Mouse (Mus musculus) gastrocnemius, adult 2 months (tissue): ENCODE results near the gene Tbc1d22a. TPM values are rescaled to one million over a fixed set of nuclear protein-coding genes. Genes with fewer than 3 reads are reported as not detected.
"Not testable (repeated sequence)": the region's sequence is repeated elsewhere in the genome, so short reads cannot be mapped to it uniquely, and the experiment has no call there.

Experiments used
- DNase-seq: peaks from one replicate; pipeline ENCODE4 v3.0.0; 2022
- H3K27ac ChIP-seq: fragments of 200-600 bp; 2 replicates; pipeline ENCODE4 v1.8.1; 2022; ENCODE audit warnings: mild to moderate bottlenecking
- H3K4me3 ChIP-seq: fragments of 200-600 bp; 2 replicates; pipeline ENCODE4 v1.8.1; 2022; ENCODE audit warnings: mild to moderate bottlenecking, moderate library complexity
- CTCF ChIP-seq: fragments of 200-600 bp; IDR thresholded peaks from 2 replicates; pipeline ENCODE4 v1.8.1; 2022; ENCODE audit warnings: antibody characterized with exemption, mild to moderate bottlenecking, moderate library complexity
- intact Hi-C: fragments of 180-260 bp; cut with DNase I; formaldehyde crosslinking; loops from one replicate; pipeline ENCODE4 v1.15.1; 2025
- total RNA-seq, 2 experiments: library from RNA; stranded (reverse); gene quantifications; 2 replicates each; pipeline ENCODE4 v1.2.3; 2021

The Tbc1d22a gene
- total RNA-seq, 2 experiments from 2014 or later: 12.4 to 16.3 TPM

DNA sequence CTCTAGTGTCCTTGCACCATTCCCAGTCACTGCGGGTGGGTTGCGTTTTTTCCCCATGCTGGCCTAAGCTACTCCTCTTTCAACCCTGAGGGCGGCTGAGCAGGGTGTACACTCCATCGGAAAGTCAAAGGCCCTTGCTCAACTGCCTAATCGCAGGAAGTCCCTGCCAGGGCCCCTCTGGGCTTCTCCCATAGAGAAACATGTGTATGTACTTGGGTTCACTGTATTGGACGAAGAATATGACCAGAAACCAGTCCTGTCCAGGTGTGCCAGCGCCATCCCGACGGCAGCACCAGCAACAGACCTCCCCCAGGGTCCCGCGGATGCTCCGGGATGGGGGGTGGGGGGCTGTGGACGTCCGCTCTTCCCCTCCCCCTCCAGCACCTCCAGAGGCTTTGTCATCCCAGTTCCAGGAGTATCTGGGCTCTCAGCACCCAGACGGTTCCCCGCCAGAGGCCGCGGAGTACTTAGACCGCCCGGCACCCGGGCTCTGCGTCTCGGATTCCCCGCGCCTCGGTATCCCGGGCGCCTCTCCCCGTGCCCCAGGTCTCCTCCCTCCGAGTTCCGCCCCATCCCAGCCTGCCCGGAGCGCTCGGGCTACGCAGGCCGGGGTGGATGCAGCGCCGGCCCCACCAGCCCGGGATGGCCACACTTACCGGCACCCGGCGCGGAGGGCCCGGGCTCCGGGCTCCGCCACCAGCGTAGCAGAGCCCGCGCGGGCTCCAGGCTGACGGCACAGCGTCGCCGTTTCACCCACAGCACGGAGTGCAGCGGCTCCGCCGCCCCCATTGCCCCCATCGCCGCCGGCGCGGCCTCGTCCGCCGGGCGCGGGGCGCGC is 29.2 kb upstream of the Tbc1d22a start:
- peak; percentile 71 for DNase-seq
- peak overlapping the region; percentile 99 for H3K27ac ChIP-seq
- no peak for TF ChIP-seq CTCF
- intact Hi-C loops: no loop called here
- H3K4me3 ChIP-seq: peak overlapping the region; percentile 96

DNA sequence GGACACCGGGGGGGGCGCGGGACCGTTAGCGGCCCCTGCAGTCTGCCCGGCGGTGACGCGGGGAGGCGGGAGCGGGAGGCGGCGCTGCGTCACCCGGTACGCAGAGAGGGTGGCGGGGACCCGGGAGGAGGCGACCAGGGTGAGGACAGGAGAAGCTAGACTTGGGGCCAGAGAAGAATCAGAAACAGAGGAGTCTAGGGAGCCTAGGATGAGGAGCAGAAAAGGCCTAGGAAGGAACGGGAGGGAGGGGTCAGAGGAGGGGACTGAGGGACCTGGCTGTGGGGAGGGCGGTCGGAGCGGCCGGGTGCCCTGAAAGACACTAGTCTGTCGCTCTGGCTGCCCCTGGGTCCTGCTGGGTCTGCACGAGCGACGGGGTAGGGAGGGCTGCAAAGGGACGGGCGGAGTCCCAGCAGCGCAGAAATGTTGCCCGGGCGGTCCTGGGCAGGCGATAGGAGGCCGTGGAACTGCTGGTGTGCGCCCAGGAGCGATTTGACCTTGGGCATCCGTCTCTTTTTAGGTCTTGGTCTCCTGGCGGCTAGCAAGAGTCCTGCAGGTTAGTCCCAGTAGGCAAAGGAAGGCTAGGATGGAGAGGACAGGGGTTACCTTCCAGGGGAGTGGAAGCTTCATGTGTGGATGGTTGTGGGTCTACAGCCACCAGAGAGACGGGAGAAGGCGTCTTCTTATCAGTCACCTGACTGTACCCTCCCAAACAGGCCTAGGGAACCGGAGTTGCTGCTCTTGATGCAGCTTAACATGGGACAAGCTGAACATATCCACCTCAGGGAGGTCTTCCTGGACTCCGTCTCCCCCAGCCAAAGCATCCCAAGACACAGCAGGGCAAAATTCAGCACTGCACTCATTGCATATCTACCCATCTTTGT is 28.3 kb upstream of the Tbc1d22a start, which contains the start of gene Cerk:
Cerk (minus strand) TSS at position 453 of the 881 bp plus-strand sequence.
- peak; percentile 93 for DNase-seq
- peak within 1 kb of the TSS; percentile 99 for H3K27ac ChIP-seq
- intact Hi-C loops: loop anchor here (2.0 kb wide), 1 partner anchor 19 kb away; no protein-coding TSS in a partner anchor
- peak within 1 kb of the TSS; percentile 96 for H3K4me3 ChIP-seq
- peak; percentile 61 for TF ChIP-seq CTCF

DNA sequence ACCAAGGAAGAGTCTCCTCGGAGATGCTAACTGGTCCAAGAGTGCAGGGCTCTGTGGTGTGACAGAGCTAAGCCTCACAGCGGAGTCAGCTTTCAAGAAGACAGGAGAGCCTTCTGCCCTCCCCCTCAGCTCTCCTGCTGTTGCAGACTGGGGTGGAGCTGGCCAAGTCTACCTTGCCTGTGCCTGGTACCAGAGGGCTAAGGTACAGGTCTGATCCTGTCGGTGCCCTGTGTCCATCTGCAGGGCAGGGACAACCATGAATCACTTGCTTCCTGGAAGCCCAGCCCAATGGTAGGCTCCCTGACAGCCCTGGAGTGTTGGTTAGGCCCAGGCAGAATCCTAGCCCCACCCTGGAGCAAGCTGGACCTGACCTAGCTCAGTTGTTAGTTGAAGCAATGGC is 27.6 kb upstream of the Tbc1d22a start:
- peak; percentile 48 for DNase-seq
- intact Hi-C loops: loop anchor here (2.0 kb wide), 1 partner anchor 18 kb away; no protein-coding TSS in a partner anchor
- Histone ChIP-seq H3K4me3 (peak overlapping the region; percentile 96), H3K27ac (peak overlapping the region; percentile 99)
- TF ChIP-seq CTCF: no peak

DNA sequence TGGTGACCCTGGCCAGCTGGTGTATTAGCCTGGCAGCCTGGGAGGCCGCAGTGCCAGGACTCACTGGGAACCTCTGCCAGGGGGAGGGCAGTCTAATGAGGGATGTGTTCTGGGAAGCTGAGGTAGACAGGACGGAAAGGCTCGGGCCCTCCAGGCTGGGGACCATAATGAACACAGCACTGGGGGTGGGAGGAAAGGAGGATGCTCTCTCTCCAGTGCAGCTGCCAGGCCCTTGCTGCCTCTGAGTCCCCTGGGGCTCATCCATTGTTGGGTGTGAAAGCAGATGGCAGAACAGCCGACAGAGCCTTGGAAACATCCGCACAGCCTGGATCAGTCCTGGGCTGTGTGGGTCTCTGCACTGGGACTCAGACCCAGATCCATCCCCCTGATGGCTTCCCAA is 26.1 kb upstream of the Tbc1d22a start:
- TF ChIP-seq CTCF: no peak
- Histone ChIP-seq H3K27ac (peak overlapping the region; percentile 99), H3K4me3 (peak overlapping the region; percentile 66; the same call in 1 of the 2 replicates)
- peak; percentile 62 for DNase-seq
- intact Hi-C loops: loop anchor here (1.0 kb wide), 1 partner anchor 26 kb away; the partner anchor contains the start of gene Tbc1d22a

DNA sequence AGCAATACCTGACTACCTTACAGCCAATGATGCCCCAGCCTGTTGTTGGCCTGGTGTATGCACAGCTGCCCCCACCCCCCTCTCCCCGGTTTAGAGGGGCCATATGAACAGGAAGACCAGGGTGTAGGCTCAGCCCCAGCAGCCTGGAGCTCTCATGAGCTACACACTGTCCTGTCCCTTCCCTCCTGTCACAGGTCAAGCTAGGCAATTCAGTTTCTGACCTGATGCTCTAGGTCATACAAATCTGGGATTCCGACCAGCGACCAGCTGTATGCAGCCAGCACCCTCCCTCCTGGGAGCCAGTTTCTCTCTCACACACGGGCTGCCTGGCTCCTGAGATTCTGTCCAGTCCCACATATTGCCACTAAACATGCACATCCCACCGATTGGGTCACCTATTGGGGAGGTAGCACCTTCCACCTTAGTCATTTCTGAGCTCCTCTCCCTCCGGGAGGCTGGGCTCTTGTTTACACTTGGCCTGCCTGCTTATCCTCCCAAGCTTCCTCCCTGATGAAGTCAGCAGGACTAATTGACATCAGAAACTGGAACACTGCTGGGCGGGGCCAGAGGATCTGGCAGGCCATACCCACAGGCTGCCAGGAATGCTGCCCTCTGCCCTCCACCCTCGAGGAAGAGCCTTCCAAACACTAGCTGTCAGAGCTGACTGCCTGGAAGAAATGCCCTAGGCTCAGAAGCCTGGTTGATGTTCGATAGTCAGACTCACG is 25.4 kb upstream of the Tbc1d22a start:
- peak; percentile 93 for DNase-seq
- TF ChIP-seq CTCF: no peak
- intact Hi-C loops: loop anchor here (1.0 kb wide), 1 partner anchor 25 kb away; the partner anchor contains the start of gene Tbc1d22a
- peak overlapping the region; percentile 99 for H3K27ac ChIP-seq
- H3K4me3 ChIP-seq: peak overlapping the region; percentile 66

DNA sequence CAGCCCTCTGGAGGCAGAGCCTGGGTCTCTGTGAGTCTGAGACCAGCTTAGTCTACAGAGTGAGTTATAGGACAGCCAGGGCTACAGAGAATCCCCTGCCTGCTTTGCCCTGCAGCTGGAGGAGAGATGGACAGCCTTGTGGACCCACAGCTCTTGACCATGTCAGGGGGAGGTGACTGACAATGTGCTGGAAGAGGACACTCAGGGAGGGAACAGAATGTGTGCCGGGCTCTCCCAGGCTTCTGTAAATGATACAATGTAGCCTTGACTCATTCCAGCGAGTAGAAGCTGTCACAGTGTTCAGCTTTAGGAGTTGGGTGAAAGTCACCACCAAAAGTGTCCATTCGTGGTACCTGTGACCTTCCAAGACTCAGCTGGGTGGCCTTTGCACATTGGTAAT is 23.9 kb upstream of the Tbc1d22a start:
- no peak for DNase-seq
- intact Hi-C loops: no loop called here
- TF ChIP-seq CTCF: no peak
- Histone ChIP-seq H3K27ac (peak overlapping the region; percentile 24; the same call in 1 of the 2 replicates), H3K4me3 (no peak overlapping the region)

DNA sequence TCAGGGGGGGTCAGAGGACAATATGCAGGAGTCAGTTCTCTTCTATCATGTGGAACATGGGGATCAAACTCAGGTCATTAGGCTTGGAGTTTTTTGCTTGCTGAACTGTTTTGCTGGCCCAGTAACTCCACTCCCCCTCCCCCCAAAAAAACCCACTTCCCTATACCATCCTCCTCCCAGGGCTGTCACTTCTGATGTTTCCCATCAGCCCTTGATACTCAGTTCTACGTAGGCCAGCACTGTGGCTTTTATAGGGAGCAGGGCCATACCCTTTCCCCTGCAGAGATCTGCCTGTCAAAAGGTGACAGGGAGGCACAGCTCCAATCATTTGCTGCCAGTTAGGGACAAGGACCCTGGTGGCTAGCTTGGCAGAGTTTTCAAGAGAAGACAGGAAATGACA is 22.8 kb upstream of the Tbc1d22a start:
- DNase-seq: no peak
- TF ChIP-seq CTCF: no peak
- Histone ChIP-seq H3K27ac (no peak overlapping the region), H3K4me3 (no peak overlapping the region)
- intact Hi-C loops: no loop called here

DNA sequence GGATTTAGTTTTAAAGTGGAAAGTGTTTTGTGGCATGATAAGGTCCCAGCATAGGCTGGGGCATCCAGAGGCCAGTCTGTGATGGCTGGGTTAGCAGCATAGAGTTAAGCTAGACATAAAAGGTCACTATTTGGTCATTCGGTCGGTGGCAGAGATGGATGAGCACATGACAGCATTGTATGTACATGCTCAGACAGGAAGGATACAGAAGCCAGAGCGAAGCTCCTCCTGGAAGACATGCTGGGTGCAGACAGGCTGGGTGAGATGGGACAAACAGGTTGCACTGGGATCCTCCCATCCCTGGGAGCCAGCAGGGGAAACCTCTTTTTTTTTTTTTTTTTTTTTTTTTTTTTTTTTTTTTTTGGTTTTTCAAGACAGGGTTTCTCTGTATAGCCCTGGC is 22.3 kb upstream of the Tbc1d22a start:
- no peak for TF ChIP-seq CTCF
- intact Hi-C loops: no loop called here
- no peak for DNase-seq
- no peak overlapping the region for H3K4me3 ChIP-seq
- H3K27ac ChIP-seq: no peak overlapping the region

DNA sequence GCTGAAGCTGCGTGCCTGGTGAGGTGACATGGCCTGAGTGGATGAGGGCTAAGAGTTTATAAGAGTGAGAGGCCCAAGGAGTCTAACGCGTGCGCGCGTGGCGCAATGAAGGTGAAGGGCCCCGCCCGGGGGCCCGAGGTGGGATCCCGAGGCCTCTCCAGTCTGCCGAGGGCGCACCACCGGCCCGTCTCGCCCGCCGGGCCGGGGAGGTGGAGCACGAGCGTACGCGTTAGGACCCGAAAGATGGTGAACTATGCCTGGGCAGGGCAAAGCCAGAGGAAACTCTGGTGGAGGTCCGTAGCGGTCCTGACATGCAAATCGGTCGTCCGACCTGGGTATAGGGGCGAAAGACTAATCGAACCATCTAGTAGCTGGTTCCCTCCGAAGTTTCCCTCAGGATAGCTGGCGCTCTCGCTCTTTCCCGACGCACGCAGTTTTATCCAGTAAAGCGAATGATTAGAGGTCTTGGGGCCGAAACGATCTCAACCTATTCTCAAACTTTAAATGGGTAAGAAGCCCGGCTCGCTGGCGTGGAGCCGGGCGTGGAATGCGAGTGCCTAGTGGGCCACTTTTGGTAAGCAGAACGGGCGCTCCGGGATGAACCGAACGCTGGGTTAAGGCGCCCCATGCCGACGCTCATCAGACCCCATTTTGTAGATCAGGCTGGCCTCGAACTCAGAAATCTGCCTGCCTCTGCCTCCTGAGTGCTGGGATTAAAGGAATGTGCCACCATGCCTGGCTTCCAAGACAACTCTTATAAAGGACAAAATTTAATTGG is 19.4 kb upstream of the Tbc1d22a start:
- intact Hi-C loops, H3K4me3 ChIP-seq, DNase-seq, H3K27ac ChIP-seq: not testable (repeated sequence)

DNA sequence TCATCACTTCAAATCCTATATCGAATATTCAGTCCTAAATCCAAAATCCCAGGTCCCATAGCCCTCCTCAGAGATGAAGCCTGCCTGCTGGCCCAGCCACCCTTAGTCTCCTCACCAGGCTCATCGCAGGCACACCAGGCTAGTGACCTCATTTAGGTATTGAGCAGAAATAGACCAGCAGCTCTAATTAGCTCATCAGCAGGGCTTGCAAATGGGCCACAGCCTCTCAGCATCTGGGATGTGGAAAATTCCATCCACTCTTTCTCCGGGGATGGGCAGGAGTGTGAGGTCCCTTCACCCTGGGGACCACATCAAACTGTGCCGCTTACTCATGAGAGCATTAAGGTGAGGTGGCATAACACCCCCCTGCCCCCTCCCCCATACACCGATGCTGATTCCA is 15.2 kb upstream of the Tbc1d22a start:
- H3K27ac ChIP-seq: no peak overlapping the region
- DNase-seq: no peak
- no peak overlapping the region for H3K4me3 ChIP-seq
- intact Hi-C loops: no loop called here
- no peak for TF ChIP-seq CTCF

DNA sequence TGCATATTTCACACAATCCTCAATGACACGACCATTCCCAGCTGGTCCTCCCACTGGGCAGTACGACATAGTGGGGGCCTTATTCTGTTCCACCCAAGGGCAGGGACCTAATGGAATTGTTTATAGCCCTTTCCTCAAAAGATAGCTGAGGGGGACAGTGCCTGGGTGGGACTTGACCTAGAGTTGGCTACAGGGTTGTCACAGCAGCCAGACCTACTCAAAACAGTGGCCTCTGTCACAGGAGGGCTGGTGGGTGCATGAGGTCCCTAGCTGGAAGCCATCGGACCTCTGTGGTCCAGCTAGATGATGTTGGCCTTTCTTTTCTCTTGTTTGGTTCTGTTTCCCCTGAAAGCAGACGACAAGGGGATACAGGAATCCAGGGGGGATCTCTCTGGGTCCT is 14.8 kb upstream of the Tbc1d22a start:
- DNase-seq: no peak
- intact Hi-C loops: no loop called here
- TF ChIP-seq CTCF: no peak

More for the DNA sequence above, 14.8 kb upstream of the Tbc1d22a start:
- no peak overlapping the region for H3K4me3 ChIP-seq
- H3K27ac ChIP-seq: no peak overlapping the region
